Mouse (Mus musculus): ENCODE data around the gene Slain2.
"Not testable (repeated sequence)": the region's sequence is repeated elsewhere in the genome, so short reads cannot be mapped to it uniquely, and the experiment has no call there.

Gene Slain2

DNA sequence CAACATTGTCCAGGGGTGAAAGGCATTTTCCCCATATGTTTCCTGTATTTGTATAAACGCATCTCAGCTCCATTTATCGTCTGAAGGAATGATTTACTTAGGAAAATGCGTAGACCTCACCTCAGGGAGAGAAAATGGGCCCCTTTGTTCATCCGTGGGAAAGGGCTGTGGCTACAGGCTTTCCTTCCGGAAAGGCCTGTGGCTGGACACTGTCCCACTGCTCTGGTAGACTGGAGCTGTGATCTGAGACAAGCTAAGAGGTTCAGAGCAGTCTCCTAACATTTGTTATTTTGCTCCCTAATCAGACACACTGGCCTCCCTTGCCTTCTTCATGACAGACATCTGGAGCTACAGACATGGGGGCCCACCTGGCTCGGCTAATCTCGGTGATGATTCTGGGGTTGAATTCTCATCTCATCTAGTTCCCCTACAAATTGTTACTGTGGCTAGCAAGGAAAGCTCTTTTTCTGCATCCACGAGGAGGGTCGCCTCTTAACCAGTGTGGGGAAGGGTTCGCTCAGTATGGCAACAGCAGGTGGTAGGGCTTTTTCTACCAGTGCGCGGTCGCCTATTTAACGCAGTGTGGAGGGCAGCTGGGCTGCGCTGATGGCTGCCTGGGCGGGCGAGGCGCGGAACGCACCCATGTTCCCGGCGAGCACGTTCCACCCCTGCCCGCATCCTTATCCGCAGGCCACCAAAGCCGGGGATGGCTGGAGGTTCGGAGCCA, 98.9 kb downstream of the Slain2 start:
- not testable (repeated sequence) for DNase-seq (ENCODE audit: low spot score in 2 of 2)

GRCm38 (mm10) chr5:73013611-73014287, 99.6 kb downstream of the Slain2 start:
- DNase-seq (ENCODE audit: low spot score in 2 of 2), result not testable (repeated sequence)

GRCm38 (mm10) chr5:73014745-73015144, 100.6 kb downstream of the Slain2 start:
- no peak for DNase-seq (ENCODE audit: low spot score in 2 of 2)

- DNase-seq (ENCODE audit: low spot score in 2 of 2), result no peak
These were observed 109.7 kb downstream of the Slain2 start for GRCm38 (mm10) chr5:73023801-73024200.
